Mouse (Mus musculus): ENCODE measurements around the gene Ift20. TPM values are rescaled to one million over a fixed set of nuclear protein-coding genes. Genes with fewer than 3 reads are reported as not detected.

Ift20 gene
- total and polyA plus RNA-seq, 2 experiments from 2014 or later = 133 to 148 TPM

DNA sequence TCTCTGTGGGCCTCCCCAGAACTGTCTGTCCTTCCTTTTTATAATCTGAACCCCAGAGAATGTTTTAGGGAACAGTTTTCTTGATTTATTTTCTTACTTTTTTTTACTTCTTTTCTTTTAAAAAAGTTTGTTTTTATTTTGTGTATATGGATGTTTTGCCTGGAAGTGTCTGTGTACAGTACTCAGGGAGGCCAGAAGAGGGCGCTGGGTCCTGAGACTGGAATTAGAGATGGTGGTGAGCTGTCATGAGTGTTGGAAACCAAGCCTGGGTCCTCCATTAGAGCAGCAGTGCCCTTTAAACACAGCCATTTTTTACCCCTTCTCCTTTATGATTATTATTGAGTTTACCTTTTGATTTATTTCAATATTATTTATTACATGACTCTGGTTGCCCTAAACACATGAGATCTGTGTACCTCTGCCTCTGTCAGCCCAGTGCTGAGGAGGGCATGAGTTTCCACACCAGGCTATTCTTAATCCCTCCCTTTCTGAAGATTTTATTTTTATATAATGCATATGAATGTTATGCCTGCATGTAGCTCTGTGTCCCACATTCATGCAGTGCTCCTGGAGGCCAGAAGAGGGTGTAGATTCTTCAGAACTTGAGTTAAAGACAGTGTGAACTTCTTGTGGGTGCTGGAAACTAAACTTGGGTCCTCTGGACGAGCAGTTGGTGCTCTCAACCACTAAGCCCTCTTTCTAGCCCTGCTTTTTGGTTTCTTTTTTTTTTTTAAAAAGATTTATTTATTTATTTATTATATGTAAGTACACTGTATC is 20.4 kb upstream of the Ift20 start:
- no peak for ATAC-seq (ENCODE audit: low FRiP score)

GRCm38 (mm10) chr11:78518931-78519330 is 17.2 kb upstream of the Ift20 start:
- ATAC-seq (ENCODE audit: low FRiP score) = no peak
- WGBS = 86% methylated on average over 10 of the region's 10 CpGs
- TF ChIP-seq CTCF (IDR thresholded peaks at IDR 0.05) = no peak
- Histone ChIP-seq H3K4me1 (ENCODE audit: insufficient read depth, low read length) (no peaks in the 10 kb centered on the region), H3K4me3 (ENCODE audit: low read depth, low read length) (no peak overlapping the region), H3K4me2 (ENCODE audit: low read depth, low read length, poor library complexity, severe bottlenecking) (no peak overlapping the region), H3K27me3 (ENCODE audit: insufficient read depth, low read length) (no peaks in the 10 kb centered on the region), H3K27ac (ENCODE audit: low read depth, low read length) (no peak overlapping the region), H3K36me3 (ENCODE audit: insufficient read depth, low read length) (peaks cover 68% of the 10 kb centered on the region), H3K9me3 (ENCODE audit: low read length) (no peaks in the 10 kb centered on the region), H3K9ac (replicated peaks; ENCODE audit: low read length, poor library complexity, severe bottlenecking) (no peak overlapping the region)
- DNase-seq (ENCODE audit: low spot score) = no peak

More for the DNA sequence above, 20.4 kb upstream of the Ift20 start:
- DNase-seq (ENCODE audit: low spot score) = no peak
- WGBS = 55% methylated on average over 2 of the region's 2 CpGs
- no peak overlapping the region for H3K4me3 ChIP-seq (ENCODE audit: low read depth, low read length)
- H3K36me3 ChIP-seq (ENCODE audit: insufficient read depth, low read length) = peaks cover 38% of the 10 kb centered on the region
- H3K27ac ChIP-seq (ENCODE audit: low read depth, low read length) = no peak overlapping the region
- no peaks in the 10 kb centered on the region for H3K9me3 ChIP-seq (ENCODE audit: low read length)
- H3K9ac ChIP-seq (replicated peaks; ENCODE audit: low read length, poor library complexity, severe bottlenecking) = no peak overlapping the region
- TF ChIP-seq CTCF (IDR thresholded peaks at IDR 0.05) = peak; percentile 61
- peaks cover 6% of the 10 kb centered on the region; the same call in 1 of the 2 replicates for H3K4me1 ChIP-seq (ENCODE audit: insufficient read depth, low read length)
- no peaks in the 10 kb centered on the region for H3K27me3 ChIP-seq (ENCODE audit: insufficient read depth, low read length)
- no peak overlapping the region for H3K4me2 ChIP-seq (ENCODE audit: low read depth, low read length, poor library complexity, severe bottlenecking)

- Histone ChIP-seq H3K9me3 (ENCODE audit: low read length) (no peaks in the 10 kb centered on the region), H3K4me2 (ENCODE audit: low read depth, low read length, poor library complexity, severe bottlenecking) (no peak overlapping the region), H3K4me1 (ENCODE audit: insufficient read depth, low read length) (no peaks in the 10 kb centered on the region), H3K27ac (ENCODE audit: low read depth, low read length) (0 out of 2 replicates have a peak overlapping the region, but pooled peaks have one; percentile 3), H3K9ac (replicated peaks; ENCODE audit: low read length, poor library complexity, severe bottlenecking) (no peak overlapping the region), H3K4me3 (ENCODE audit: low read depth, low read length) (no peak overlapping the region), H3K36me3 (ENCODE audit: insufficient read depth, low read length) (peaks cover 81% of the 10 kb centered on the region), H3K27me3 (ENCODE audit: insufficient read depth, low read length) (no peaks in the 10 kb centered on the region)
- WGBS = 94% methylated on average over 3 of the region's 3 CpGs
- no peak for DNase-seq (ENCODE audit: low spot score)
- no peak for ATAC-seq (ENCODE audit: low FRiP score)
- TF ChIP-seq CTCF (IDR thresholded peaks at IDR 0.05) = no peak
These were observed 14.3 kb upstream of the Ift20 start for GRCm38 (mm10) chr11:78521880-78522279.

GRCm38 (mm10) chr11:78522481-78522997 is 13.6 kb upstream of the Ift20 start:
- Histone ChIP-seq H3K9ac (replicated peaks; ENCODE audit: low read length, poor library complexity, severe bottlenecking) (no peak overlapping the region), H3K27ac (ENCODE audit: low read depth, low read length) (0 out of 2 replicates have a peak overlapping the region, but pooled peaks have one; percentile 3), H3K4me1 (ENCODE audit: insufficient read depth, low read length) (no peaks in the 10 kb centered on the region), H3K27me3 (ENCODE audit: insufficient read depth, low read length) (no peaks in the 10 kb centered on the region), H3K4me3 (ENCODE audit: low read depth, low read length) (no peak overlapping the region), H3K4me2 (ENCODE audit: low read depth, low read length, poor library complexity, severe bottlenecking) (no peak overlapping the region), H3K36me3 (ENCODE audit: insufficient read depth, low read length) (peaks cover 85% of the 10 kb centered on the region), H3K9me3 (ENCODE audit: low read length) (no peaks in the 10 kb centered on the region)
- 88% methylated on average over 1 of the region's 1 CpGs for WGBS
- ATAC-seq (ENCODE audit: low FRiP score) (no peak), DNase-seq (ENCODE audit: low spot score) (peak; percentile 31)
- peak; percentile 60 for TF ChIP-seq CTCF (IDR thresholded peaks at IDR 0.05)

- no peak for TF ChIP-seq CTCF (IDR thresholded peaks at IDR 0.05)
- Histone ChIP-seq H3K27me3 (ENCODE audit: insufficient read depth, low read length) (no peaks in the 10 kb centered on the region), H3K9ac (replicated peaks; ENCODE audit: low read length, poor library complexity, severe bottlenecking) (no peak overlapping the region), H3K4me2 (ENCODE audit: low read depth, low read length, poor library complexity, severe bottlenecking) (no peak overlapping the region), H3K27ac (ENCODE audit: low read depth, low read length) (no peak overlapping the region), H3K36me3 (ENCODE audit: insufficient read depth, low read length) (peaks cover 84% of the 10 kb centered on the region), H3K4me3 (ENCODE audit: low read depth, low read length) (no peak overlapping the region), H3K9me3 (ENCODE audit: low read length) (no peaks in the 10 kb centered on the region), H3K4me1 (ENCODE audit: insufficient read depth, low read length) (no peaks in the 10 kb centered on the region)
- WGBS = 76% methylated on average over 9 of the region's 9 CpGs
- DNase-seq (ENCODE audit: low spot score) = peak; percentile 44
- no peak for ATAC-seq (ENCODE audit: low FRiP score)
These were observed 12.8 kb upstream of the Ift20 start for GRCm38 (mm10) chr11:78523241-78523955.

DNA sequence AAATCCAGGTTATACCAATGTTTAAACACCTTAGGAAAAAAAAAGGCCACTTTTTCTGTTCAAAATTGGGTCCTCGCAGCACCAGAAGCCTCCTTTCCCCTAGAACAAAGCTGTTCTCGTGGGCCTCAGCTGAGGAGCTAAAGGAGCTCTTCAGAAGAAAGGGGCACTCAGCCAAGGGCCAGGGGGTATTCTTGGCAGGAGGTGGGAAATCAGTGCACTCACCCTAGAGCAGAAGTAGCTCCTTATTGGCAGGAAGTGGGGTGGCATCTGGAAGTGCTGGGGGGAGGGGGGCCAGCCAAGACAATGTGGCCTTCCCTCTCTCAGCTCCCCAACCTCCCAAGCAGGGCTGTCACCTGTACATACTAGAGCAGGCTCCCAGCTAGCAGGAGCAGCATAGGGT is 11.3 kb upstream of the Ift20 start:
- no peaks in the 10 kb centered on the region for H3K9me3 ChIP-seq (ENCODE audit: low read length)
- no peak for ATAC-seq (ENCODE audit: low FRiP score)
- TF ChIP-seq CTCF (IDR thresholded peaks at IDR 0.05) = no peak

More for the DNA sequence above, 11.3 kb upstream of the Ift20 start:
- Histone ChIP-seq H3K4me3 (ENCODE audit: low read depth, low read length) (no peak overlapping the region), H3K36me3 (ENCODE audit: insufficient read depth, low read length) (peaks cover 84% of the 10 kb centered on the region), H3K27me3 (ENCODE audit: insufficient read depth, low read length) (no peaks in the 10 kb centered on the region), H3K9ac (replicated peaks; ENCODE audit: low read length, poor library complexity, severe bottlenecking) (no peak overlapping the region), H3K4me2 (ENCODE audit: low read depth, low read length, poor library complexity, severe bottlenecking) (no peak overlapping the region), H3K4me1 (ENCODE audit: insufficient read depth, low read length) (no peaks in the 10 kb centered on the region), H3K27ac (ENCODE audit: low read depth, low read length) (no peak overlapping the region)
- WGBS = 69% methylated on average over 2 of the region's 2 CpGs
- peak; percentile 61 for DNase-seq (ENCODE audit: low spot score)

Measured in midbrain, postnatal 0 days (tissue).